In genomic region chr14:78530256-78530655, GRCm38 (mm10) we compare ENCODE assay signal across 27 mouse cellular contexts.
"Had no signal": no experiment of that assay in that cellular context is flagged by ENCODE, and none has a peak within 500 bp of the region (broad histone marks: within the 10 kb centered on the region; RNA-seq: fewer than 3 reads in every experiment).

No protein-coding gene starts in this region.

- H3K27me3 ChIP-seq: embryonic facial prominence, embryonic 12.5 days; embryonic facial prominence, embryonic 13.5 days; embryonic facial prominence, embryonic 15.5 days; forebrain, embryonic 12.5 days; forebrain, embryonic 13.5 days; forebrain, embryonic 15.5 days had no signal

- ATAC-seq: forebrain, embryonic 13.5 days; forebrain, embryonic 14.5 days; forebrain, embryonic 15.5 days; forebrain, embryonic 16.5 days; forebrain, postnatal 0 days had no signal

- H3K4me3 ChIP-seq: embryonic facial prominence, embryonic 10.5 days; embryonic facial prominence, embryonic 12.5 days; embryonic facial prominence, embryonic 13.5 days; embryonic facial prominence, embryonic 15.5 days; erythroblast, embryonic 14.5 days; forebrain, embryonic 10.5 days; forebrain, embryonic 12.5 days; forebrain, embryonic 13.5 days; forebrain, embryonic 15.5 days; gastrocnemius, adult 2 months; heart, adult 2 months had no signal

- H3K9me3 ChIP-seq: embryonic facial prominence, embryonic 10.5 days; embryonic facial prominence, embryonic 12.5 days; embryonic facial prominence, embryonic 13.5 days; embryonic facial prominence, embryonic 15.5 days; forebrain, embryonic 10.5 days; forebrain, embryonic 12.5 days; forebrain, embryonic 13.5 days; forebrain, embryonic 15.5 days had no signal

- H3K36me3 ChIP-seq: embryonic facial prominence, embryonic 10.5 days; embryonic facial prominence, embryonic 12.5 days; embryonic facial prominence, embryonic 13.5 days; embryonic facial prominence, embryonic 15.5 days; forebrain, embryonic 12.5 days; forebrain, embryonic 15.5 days had no signal

- H3K27ac ChIP-seq: embryonic facial prominence, embryonic 10.5 days; embryonic facial prominence, embryonic 12.5 days; embryonic facial prominence, embryonic 13.5 days; embryonic facial prominence, embryonic 15.5 days; forebrain, embryonic 10.5 days; forebrain, embryonic 12.5 days; forebrain, embryonic 13.5 days; forebrain, embryonic 15.5 days; gastrocnemius, adult 2 months; heart, adult 2 months had no signal

- DNase-seq: cerebellum, adult 2 months; cerebellum, adult 8-10 months; cerebellum, adult 9-10 months; cerebellum, adult 9-11 months; cerebellum, postnatal 10 days; cerebellum, postnatal 14 days; cerebellum, postnatal 25 days; cerebellum, postnatal 36 days; embryo, embryonic 11 days; forebrain, postnatal 0 days; gastrocnemius, adult 2 months; gastrocnemius, postnatal 10 days; gastrocnemius, postnatal 14 days; gastrocnemius, postnatal 25 days; gastrocnemius, postnatal 36 days; heart, adult 2 months had no signal

- H3K9ac ChIP-seq: embryonic facial prominence, embryonic 12.5 days; embryonic facial prominence, embryonic 13.5 days; embryonic facial prominence, embryonic 15.5 days; forebrain, embryonic 12.5 days; forebrain, embryonic 13.5 days; forebrain, embryonic 15.5 days; forebrain, postnatal 0 days had no signal

- H3K4me2 ChIP-seq: embryonic facial prominence, embryonic 12.5 days; embryonic facial prominence, embryonic 13.5 days; embryonic facial prominence, embryonic 15.5 days; forebrain, embryonic 12.5 days; forebrain, embryonic 13.5 days; forebrain, embryonic 15.5 days had no signal
